Comparison of ENCODE assay signal across 8 mouse cellular contexts in the genomic region with DNA sequence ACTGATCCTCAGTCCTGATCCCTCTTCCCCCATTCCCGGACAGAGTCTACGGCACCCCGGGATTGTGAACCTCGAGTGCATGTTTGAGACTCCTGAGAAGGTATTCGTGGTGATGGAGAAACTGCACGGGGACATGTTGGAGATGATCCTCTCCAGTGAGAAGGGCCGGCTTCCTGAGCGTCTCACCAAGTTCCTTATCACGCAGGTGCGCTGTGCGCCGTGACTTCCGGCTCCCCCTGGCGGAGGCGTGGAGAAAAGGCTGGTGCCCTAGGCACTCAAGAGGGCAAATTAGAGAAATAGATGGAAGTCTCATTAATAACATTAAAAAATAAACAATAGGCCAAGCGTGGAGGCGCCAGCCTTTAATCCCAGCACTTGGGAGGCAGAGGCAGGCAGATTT. TPM values are rescaled to one million over a fixed set of nuclear protein-coding genes. Genes with fewer than 3 reads are reported as not detected.
DNase-seq lines count a peak whose midpoint lies in the region; ATAC-seq and TF ChIP-seq lines count a peak whose summit lies in the region.

No protein-coding gene starts in this region.

- intact Hi-C loops in heart, adult 2 months (cut with DNase I), result loop anchor here (2.0 kb wide), 1 partner anchor 32 kb away; no protein-coding TSS in a partner anchor
- intact Hi-C loops in heart, postnatal 25 days (cut with DNase I), result loop anchor here (2.0 kb wide), 1 partner anchor 32 kb away; no protein-coding TSS in a partner anchor

- peak; percentile 65 for ATAC-seq in inflammation-experienced regulatory T-cells, adult 6 months
- ATAC-seq in midbrain, embryonic 11.5 days (ENCODE audit: low FRiP score), result no peak

- no peaks in the 10 kb centered on the region; the same call in 1 of the 2 replicates for H3K36me3 ChIP-seq in heart, adult 2 months (ENCODE audit: control insufficient read depth, insufficient read depth, low read length)
- peaks cover 15% of the 10 kb centered on the region for H3K36me3 ChIP-seq in midbrain, embryonic 11.5 days (ENCODE audit: control insufficient read depth, insufficient read depth, low read length)

- H3K4me2 ChIP-seq in midbrain, embryonic 11.5 days, result no peak overlapping the region

- peak; percentile 77 for TF ChIP-seq CTCF in heart, adult 2 months (IDR thresholded peaks at IDR 0.05)
- peak; percentile 81 for TF ChIP-seq CTCF in brain, embryonic 14.5 days (IDR thresholded peaks at IDR 0.05; ENCODE audit: borderline replicate concordance, extremely low read depth, insufficient read depth, insufficient read length)

- 40% methylated on average over 17 of the region's 17 CpGs for WGBS in heart, adult 2 months
- WGBS in midbrain, embryonic 11.5 days, result 21% methylated on average over 17 of the region's 17 CpGs

- no peaks in the 10 kb centered on the region for H3K4me1 ChIP-seq in heart, adult 2 months (ENCODE audit: control insufficient read depth, insufficient read depth, low read length)
- H3K4me1 ChIP-seq in midbrain, embryonic 11.5 days (ENCODE audit: control insufficient read depth, insufficient read depth, low read length), result no peaks in the 10 kb centered on the region

- no peak overlapping the region for H3K4me3 ChIP-seq in heart, adult 2 months
- H3K4me3 ChIP-seq in midbrain, embryonic 11.5 days (ENCODE audit: low read depth, low read length), result no peak overlapping the region

- no peak for TF ChIP-seq POLR2A in heart, adult 2 months (IDR thresholded peaks at IDR 0.05; ENCODE audit: insufficient read depth, low read depth, low read length)
- no peak for TF ChIP-seq POLR2A in brain, embryonic 14.5 days (IDR thresholded peaks at IDR 0.05; ENCODE audit: borderline replicate concordance, extremely low read depth, insufficient read depth, insufficient read length, poor library complexity, severe bottlenecking)

- peak in 1 of 2 experiments; percentile 45 for DNase-seq in heart, adult 2 months
- no peak for DNase-seq in heart, postnatal 25 days (ENCODE audit: low spot score)
- peak; percentile 43 to 47 for DNase-seq in CD8-positive naive resting alpha-beta T cell, adult 2 months (ENCODE audit: low read depth in 2 of 2, low spot score in 2 of 2)
- DNase-seq in brain, embryonic 14.5 days (ENCODE audit: low read depth), result peak; percentile 53
- DNase-seq in midbrain, embryonic 11.5 days (ENCODE audit: low spot score, missing footprints), result peak; percentile 89
- DNase-seq in thymus, postnatal 4 days, result peak; percentile 81
- DNase-seq in layer of hippocampus, adult 9-10 months (ENCODE audit: low spot score), result no peak

- no peaks in the 10 kb centered on the region for H3K9me3 ChIP-seq in midbrain, embryonic 11.5 days (ENCODE audit: control insufficient read depth, low read length)

- no peak overlapping the region for H3K9ac ChIP-seq in heart, adult 2 months (ENCODE audit: low read depth, low read length)
- no peak overlapping the region for H3K9ac ChIP-seq in midbrain, embryonic 11.5 days (ENCODE audit: low read length)

- H3K79me2 ChIP-seq in heart, adult 2 months (replicated peaks; ENCODE audit: control insufficient read depth, insufficient read depth, low read length), result no peaks in the 10 kb centered on the region

- H3K27me3 ChIP-seq in heart, adult 2 months (ENCODE audit: control insufficient read depth, insufficient read depth, low read length), result no peaks in the 10 kb centered on the region
- no peaks in the 10 kb centered on the region for H3K27me3 ChIP-seq in midbrain, embryonic 11.5 days (ENCODE audit: control insufficient read depth, insufficient read depth, low read length)

- no peak for TF ChIP-seq EP300 in heart, adult 2 months (IDR thresholded peaks at IDR 0.05; ENCODE audit: insufficient read depth, low read depth, low read length)

- no peak overlapping the region for H3K27ac ChIP-seq in heart, adult 2 months
- H3K27ac ChIP-seq in midbrain, embryonic 11.5 days (ENCODE audit: low read depth, low read length), result no peak overlapping the region

RNA-seq across cellular contexts. Expression of gene Prkd2, which starts 15.6 kb away (rescaled TPM):
- total RNA-seq in heart, adult 2 months (2021), result 10 to 100 TPM; 15.3 to 19.9 TPM
- 24.5 and 26.2 TPM in 2 replicates for polyA plus RNA-seq in heart, adult 2 months (2012; rRNA removed)
- total RNA-seq in heart, postnatal 25 days (2021), result 10 to 100 TPM; 18.0 to 22.9 TPM
- 13.9 and 14.0 TPM in 2 replicates for polyA plus RNA-seq in brain, embryonic 14.5 days (2012; rRNA removed)
- 10 to 100 TPM; 38.3 to 51.4 (median 47.1) TPM for polyA plus RNA-seq in inflammation-experienced regulatory T-cells, adult 6 months (2017; shearing (Covaris generic))
- polyA plus RNA-seq in midbrain, embryonic 11.5 days (2014; fragmentation: Nextera tagmentation; extraction: Ambion mirVana), result 9.2 and 10.3 TPM in 2 replicates

RNA-seq across cellular contexts. Expression of gene Dact3, which starts 16.8 kb away (rescaled TPM):
- total RNA-seq in heart, adult 2 months (2021), result 10 to 100 TPM in 1 of 2 experiments, 1 to 10 TPM in 1; 8.6 to 12.1 TPM
- 19.6 and 20.0 TPM in 2 replicates for polyA plus RNA-seq in heart, adult 2 months (2012; rRNA removed)
- total RNA-seq in heart, postnatal 25 days (2021), result 10 to 100 TPM; 15.2 to 17.4 TPM
- 41.7 and 43.6 TPM in 2 replicates for polyA plus RNA-seq in brain, embryonic 14.5 days (2012; rRNA removed)
- not detected for polyA plus RNA-seq in inflammation-experienced regulatory T-cells, adult 6 months (2017; shearing (Covaris generic))
- 4.8 and 5.3 TPM in 2 replicates for polyA plus RNA-seq in midbrain, embryonic 11.5 days (2014; fragmentation: Nextera tagmentation; extraction: Ambion mirVana)

RNA-seq across cellular contexts. Expression of gene Gng8, which starts 33.2 kb away (rescaled TPM):
- 1 to 10 TPM in 1 of 2 experiments, under 1 TPM in 1; 0.47 to 1.6 TPM for total RNA-seq in heart, adult 2 months (2021)
- polyA plus RNA-seq in heart, adult 2 months (2012; rRNA removed), result 7.4 and 13.1 TPM in 2 replicates
- under 1 TPM; 0.45 to 0.86 TPM for total RNA-seq in heart, postnatal 25 days (2021)
- polyA plus RNA-seq in brain, embryonic 14.5 days (2012; rRNA removed), result 11.5 and 15.5 TPM in 2 replicates
- polyA plus RNA-seq in inflammation-experienced regulatory T-cells, adult 6 months (2017; shearing (Covaris generic)), result not detected
- 9.7 and 10.2 TPM in 2 replicates for polyA plus RNA-seq in midbrain, embryonic 11.5 days (2014; fragmentation: Nextera tagmentation; extraction: Ambion mirVana)

RNA-seq across cellular contexts. Expression of gene Fkrp, which starts 41.8 kb away (rescaled TPM):
- 10 to 100 TPM; 49.5 to 52.8 TPM for total RNA-seq in heart, adult 2 months (2021)
- polyA plus RNA-seq in heart, adult 2 months (2012; rRNA removed), result 40.3 and 51.3 TPM in 2 replicates
- total RNA-seq in heart, postnatal 25 days (2021), result 10 to 100 TPM; 46.2 to 48.0 TPM
- 35.1 and 47.7 TPM in 2 replicates for polyA plus RNA-seq in brain, embryonic 14.5 days (2012; rRNA removed)
- 1 to 10 TPM; 5.7 to 9.6 (median 8.9) TPM for polyA plus RNA-seq in inflammation-experienced regulatory T-cells, adult 6 months (2017; shearing (Covaris generic))
- 24.3 and 25.9 TPM in 2 replicates for polyA plus RNA-seq in midbrain, embryonic 11.5 days (2014; fragmentation: Nextera tagmentation; extraction: Ambion mirVana)

RNA-seq across cellular contexts. Expression of gene Strn4, which starts 42.6 kb away (rescaled TPM):
- 10 to 100 TPM; 55.5 to 56.2 TPM for total RNA-seq in heart, adult 2 months (2021)
- polyA plus RNA-seq in heart, adult 2 months (2012; rRNA removed), result 94.2 and 101 TPM in 2 replicates
- 10 to 100 TPM; 54.8 to 65.5 TPM for total RNA-seq in heart, postnatal 25 days (2021)
- 306 and 379 TPM in 2 replicates for polyA plus RNA-seq in brain, embryonic 14.5 days (2012; rRNA removed)
- 10 to 100 TPM; 16.1 to 24.1 (median 19.7) TPM for polyA plus RNA-seq in inflammation-experienced regulatory T-cells, adult 6 months (2017; shearing (Covaris generic))
- 111 and 115 TPM in 2 replicates for polyA plus RNA-seq in midbrain, embryonic 11.5 days (2014; fragmentation: Nextera tagmentation; extraction: Ambion mirVana)

Comparison
In these comparisons a context has a peak if more than half of its experiments do, and no peak if none do; other contexts are left out.
1. DNase-seq: peak in CD8-positive naive resting alpha-beta T cell, adult 2 months (2 of 2), brain, embryonic 14.5 days (single experiment), midbrain, embryonic 11.5 days (single experiment) and thymus, postnatal 4 days (single experiment); none in heart, postnatal 25 days (single experiment) and layer of hippocampus, adult 9-10 months (single experiment).